Mouse (Mus musculus): ENCODE measurements around the gene Pphln1. TPM values are rescaled to one million over a fixed set of nuclear protein-coding genes. Genes with fewer than 3 reads are reported as not detected.
A peak's percentile ranks its signal among the peaks of the same experiment; 100 is the strongest.
"Not testable (repeated sequence)": the region's sequence is repeated elsewhere in the genome, so short reads cannot be mapped to it uniquely, and the experiment has no call there.

The Pphln1 gene
- 49.5 and 51.0 TPM in 2 replicates for polyA plus RNA-seq (2015; fragmentation: Nextera tagmentation; extraction: Ambion mirVana)

DNA sequence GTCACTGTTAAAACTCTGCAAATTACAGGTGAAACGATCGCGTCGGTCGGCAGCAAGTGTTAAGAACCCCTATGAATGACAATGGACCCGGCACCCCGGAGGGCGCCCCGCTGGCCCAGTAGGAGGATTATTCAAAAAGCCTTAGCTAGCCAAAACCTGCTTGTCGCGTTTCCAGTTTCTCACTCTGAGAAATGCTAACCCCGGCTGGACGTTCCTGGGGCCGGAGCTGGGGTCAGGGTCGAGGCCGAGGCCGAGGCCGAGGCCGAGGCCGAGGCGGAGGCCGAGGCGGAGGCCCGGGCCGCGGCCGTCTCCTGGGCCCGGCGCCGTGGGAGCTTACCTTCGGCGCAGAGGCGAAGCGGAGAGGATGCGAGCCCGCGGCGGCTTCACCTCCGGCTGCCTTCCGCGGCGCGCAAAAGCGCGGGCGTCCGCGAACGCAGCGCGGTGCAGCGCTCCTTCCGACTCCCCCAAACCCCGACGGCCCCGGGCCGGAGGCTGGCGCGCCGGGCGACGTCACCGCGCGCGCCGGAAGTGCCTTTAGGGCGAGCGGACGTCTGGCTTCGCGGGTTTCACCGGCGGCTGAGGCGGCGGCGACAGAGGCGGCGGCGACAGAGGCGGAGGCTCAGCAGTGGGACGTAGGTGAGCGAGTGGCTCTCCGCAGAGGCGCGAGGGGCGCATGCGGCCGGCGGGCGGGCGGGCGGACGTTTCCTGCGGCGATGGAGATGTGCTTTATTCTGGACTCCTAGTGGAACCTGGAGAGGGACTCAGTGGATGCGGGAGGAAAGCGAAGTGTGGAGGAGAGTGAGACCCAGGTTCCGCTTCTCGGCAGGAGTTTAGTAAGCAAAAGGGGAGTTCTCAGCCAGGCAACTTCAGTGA lies at the start of gene Pphln1, which contains the start of gene Zcrb1:
Gene Pphln1 (plus strand): TSS at position 525 of the 873 bp plus-strand sequence.
Gene Zcrb1 (minus strand): TSS at position 509 of the 873 bp plus-strand sequence.
- peak; percentile 97 for ATAC-seq
- peak within 1 kb of the TSS; percentile 95 for H3K4me3 ChIP-seq (replicated peaks; ENCODE audit: low read length)
- H3K36me3 ChIP-seq (ENCODE audit: control insufficient read depth, insufficient read depth) = peaks cover 12% of the 10 kb centered on the region; the same call in 1 of the 2 replicates
- H3K9ac ChIP-seq (replicated peaks; ENCODE audit: low read depth, low read length) = peak within 1 kb of the TSS; percentile 91
- no peaks in the 10 kb centered on the region for H3K9me3 ChIP-seq (ENCODE audit: control insufficient read depth, low read length)
- H3K4me2 ChIP-seq (ENCODE audit: low read length) = peak within 1 kb of the TSS; percentile 84
- peaks cover 30% of the 10 kb centered on the region for H3K4me1 ChIP-seq (replicated peaks; ENCODE audit: control insufficient read depth, insufficient read depth, low read length)
- under 1% methylated on average over 100 of the region's 100 CpGs for WGBS
- H3K27me3 ChIP-seq (replicated peaks; ENCODE audit: control insufficient read depth, insufficient read depth, low read length) = no peaks in the 10 kb centered on the region
- H3K27ac ChIP-seq (ENCODE audit: low read length) = peak within 1 kb of the TSS; percentile 90

DNA sequence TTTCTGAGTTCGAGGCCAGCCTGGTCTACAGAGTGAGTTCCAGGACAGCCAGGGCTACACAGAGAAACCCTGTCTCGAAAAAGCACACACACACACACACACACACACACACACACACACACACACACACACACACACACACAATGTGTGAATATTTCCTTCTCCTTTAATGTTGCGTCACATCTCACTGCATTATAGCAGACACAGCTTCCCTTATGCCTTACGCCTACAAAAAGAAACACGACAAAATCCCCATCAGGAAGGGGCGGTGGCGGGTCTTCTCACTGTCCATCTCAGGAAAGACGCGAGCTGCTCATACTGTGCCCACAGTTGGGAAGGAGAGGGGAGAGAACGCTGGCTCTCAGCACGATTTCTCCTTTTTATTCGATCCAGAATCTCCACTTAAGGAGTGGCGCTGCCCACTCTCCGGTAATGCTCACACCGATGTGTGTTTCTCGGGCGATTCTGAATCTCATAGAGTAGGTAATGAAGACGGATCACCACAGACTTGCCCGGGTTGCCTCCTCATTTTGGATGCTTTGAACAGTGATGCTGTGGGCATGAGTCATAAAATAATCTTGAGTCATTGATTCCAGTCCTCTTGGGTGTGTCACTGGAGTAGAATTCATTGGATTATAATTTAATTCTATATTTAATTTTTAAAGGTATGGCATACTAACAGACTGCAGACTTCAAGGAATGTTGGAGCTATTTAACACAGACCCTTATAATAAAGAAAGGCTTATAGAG lies 39.6 kb upstream of the Pphln1 start:
- no peaks in the 10 kb centered on the region for H3K27me3 ChIP-seq (replicated peaks; ENCODE audit: control insufficient read depth, insufficient read depth, low read length)
- no peaks in the 10 kb centered on the region for H3K4me1 ChIP-seq (replicated peaks; ENCODE audit: control insufficient read depth, insufficient read depth, low read length)
- no peaks in the 10 kb centered on the region for H3K36me3 ChIP-seq (ENCODE audit: control insufficient read depth, insufficient read depth)
- H3K27ac ChIP-seq (ENCODE audit: low read length) = no peak overlapping the region
- no peaks in the 10 kb centered on the region for H3K9me3 ChIP-seq (ENCODE audit: control insufficient read depth, low read length)
- 95% methylated on average over 19 of the region's 19 CpGs for WGBS
- H3K9ac ChIP-seq (replicated peaks; ENCODE audit: low read depth, low read length) = no peak overlapping the region
- no peak overlapping the region for H3K4me3 ChIP-seq (replicated peaks; ENCODE audit: low read length)
- H3K4me2 ChIP-seq (ENCODE audit: low read length) = no peak overlapping the region
- no peak for ATAC-seq

GRCm38 (mm10) chr15:93365561-93365960 lies 32.6 kb upstream of the Pphln1 start:
- Histone ChIP-seq H3K27ac (ENCODE audit: low read length) (no peak overlapping the region), H3K4me2 (ENCODE audit: low read length) (no peak overlapping the region), H3K4me1 (replicated peaks; ENCODE audit: control insufficient read depth, insufficient read depth, low read length) (no peaks in the 10 kb centered on the region), H3K36me3 (ENCODE audit: control insufficient read depth, insufficient read depth) (no peaks in the 10 kb centered on the region), H3K4me3 (replicated peaks; ENCODE audit: low read length) (no peak overlapping the region), H3K27me3 (replicated peaks; ENCODE audit: control insufficient read depth, insufficient read depth, low read length) (no peaks in the 10 kb centered on the region), H3K9ac (replicated peaks; ENCODE audit: low read depth, low read length) (no peak overlapping the region), H3K9me3 (ENCODE audit: control insufficient read depth, low read length) (no peaks in the 10 kb centered on the region)
- WGBS = 95% methylated on average over 6 of the region's 6 CpGs
- ATAC-seq = no peak

DNA sequence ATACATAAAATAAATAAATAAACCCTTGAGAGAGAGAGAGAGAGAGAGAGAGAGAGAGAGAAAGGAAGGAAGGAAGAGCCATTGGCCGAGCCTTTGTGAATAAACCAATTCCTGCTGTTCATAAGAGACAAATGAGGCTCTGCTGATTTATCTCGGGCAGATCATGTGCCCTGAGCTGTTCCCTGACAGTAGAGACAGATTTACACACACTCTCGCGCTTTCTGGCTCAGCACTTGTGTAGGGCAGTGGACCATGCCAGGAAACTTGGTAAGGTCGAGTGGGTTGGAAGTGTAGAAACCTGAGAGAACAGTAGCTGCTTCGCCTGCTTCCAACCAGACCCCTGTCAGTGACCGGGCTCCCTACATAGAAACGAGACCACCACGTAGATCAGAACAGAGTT lies 29.6 kb upstream of the Pphln1 start:
- Histone ChIP-seq H3K4me2 (ENCODE audit: low read length) (no peak overlapping the region), H3K27ac (ENCODE audit: low read length) (no peak overlapping the region), H3K36me3 (ENCODE audit: control insufficient read depth, insufficient read depth) (no peaks in the 10 kb centered on the region), H3K4me3 (replicated peaks; ENCODE audit: low read length) (no peak overlapping the region), H3K27me3 (replicated peaks; ENCODE audit: control insufficient read depth, insufficient read depth, low read length) (no peaks in the 10 kb centered on the region), H3K4me1 (replicated peaks; ENCODE audit: control insufficient read depth, insufficient read depth, low read length) (no peaks in the 10 kb centered on the region), H3K9me3 (ENCODE audit: control insufficient read depth, low read length) (no peaks in the 10 kb centered on the region), H3K9ac (replicated peaks; ENCODE audit: low read depth, low read length) (no peak overlapping the region)
- ATAC-seq = no peak
- WGBS = 82% methylated on average over 9 of the region's 9 CpGs

GRCm38 (mm10) chr15:93371838-93372237 lies 26.3 kb upstream of the Pphln1 start:
- no peaks in the 10 kb centered on the region for H3K4me1 ChIP-seq (replicated peaks; ENCODE audit: control insufficient read depth, insufficient read depth, low read length)
- WGBS = 83% methylated on average over 2 of the region's 2 CpGs
- H3K27me3 ChIP-seq (replicated peaks; ENCODE audit: control insufficient read depth, insufficient read depth, low read length) = no peaks in the 10 kb centered on the region

DNA sequence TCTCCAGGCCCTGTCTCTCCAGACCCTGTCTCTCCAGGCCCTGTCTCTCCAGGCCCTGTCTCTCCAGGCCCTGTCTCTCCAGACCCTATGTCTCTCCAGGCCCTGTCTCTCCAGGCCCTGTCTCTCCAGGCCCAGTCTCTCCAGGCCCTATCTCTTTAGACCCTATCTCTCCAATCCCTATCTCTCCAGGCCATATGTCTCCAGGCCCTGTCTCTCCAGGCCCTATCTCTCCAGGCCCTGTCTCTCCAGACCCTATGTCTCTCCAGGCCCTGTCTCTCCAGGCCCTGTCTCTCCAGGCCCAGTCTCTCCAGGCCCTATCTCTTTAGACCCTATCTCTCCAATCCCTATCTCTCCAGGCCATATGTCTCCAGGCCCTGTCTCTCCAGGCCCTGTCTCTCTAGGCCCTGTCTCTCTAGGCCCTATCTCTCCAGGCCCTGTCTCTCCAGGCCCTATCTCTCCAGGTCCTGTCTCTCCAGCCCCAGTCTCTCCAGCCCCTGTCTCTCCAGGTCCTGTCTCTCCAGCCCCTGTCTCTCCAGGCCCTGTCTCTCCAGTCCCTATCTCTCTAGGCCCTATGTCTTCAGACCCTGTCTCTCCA lies 25.5 kb upstream of the Pphln1 start:
- H3K27me3 ChIP-seq (replicated peaks; ENCODE audit: control insufficient read depth, insufficient read depth, low read length); H3K4me1 ChIP-seq (replicated peaks; ENCODE audit: control insufficient read depth, insufficient read depth, low read length); H3K4me2 ChIP-seq (ENCODE audit: low read length); H3K27ac ChIP-seq (ENCODE audit: low read length); ATAC-seq; H3K4me3 ChIP-seq (replicated peaks; ENCODE audit: low read length); H3K9me3 ChIP-seq (ENCODE audit: control insufficient read depth, low read length); H3K36me3 ChIP-seq (ENCODE audit: control insufficient read depth, insufficient read depth); H3K9ac ChIP-seq (replicated peaks; ENCODE audit: low read depth, low read length): not testable (repeated sequence)

More at GRCm38 (mm10) chr15:93371838-93372237, 26.3 kb upstream of the Pphln1 start:
- H3K27ac ChIP-seq (ENCODE audit: low read length) = no peak overlapping the region
- no peaks in the 10 kb centered on the region for H3K36me3 ChIP-seq (ENCODE audit: control insufficient read depth, insufficient read depth)
- no peak overlapping the region for H3K9ac ChIP-seq (replicated peaks; ENCODE audit: low read depth, low read length)
- H3K4me3 ChIP-seq (replicated peaks; ENCODE audit: low read length) = no peak overlapping the region
- no peak for ATAC-seq
- H3K4me2 ChIP-seq (ENCODE audit: low read length) = no peak overlapping the region
- no peaks in the 10 kb centered on the region for H3K9me3 ChIP-seq (ENCODE audit: control insufficient read depth, low read length)

DNA sequence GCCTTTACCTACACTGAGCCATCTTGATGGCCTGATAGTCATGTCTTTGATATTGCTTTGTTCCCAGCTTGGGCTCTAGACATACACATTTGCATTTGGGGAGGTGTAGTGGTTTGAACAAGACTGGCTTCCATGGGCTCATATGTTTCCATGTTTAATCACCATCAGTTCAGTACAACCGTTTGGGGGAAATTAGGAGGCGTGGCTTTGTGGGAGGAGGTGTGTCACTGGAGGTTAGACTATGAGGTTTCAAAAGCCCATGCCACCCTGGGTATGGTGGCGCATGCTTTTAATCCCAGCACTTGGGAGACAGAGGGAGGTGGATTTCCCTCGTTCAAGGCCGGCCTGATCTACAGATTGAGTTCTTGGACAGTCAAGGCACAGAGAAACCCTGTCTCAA lies 22.5 kb upstream of the Pphln1 start:
- no peak for ATAC-seq
- Histone ChIP-seq H3K27me3 (replicated peaks; ENCODE audit: control insufficient read depth, insufficient read depth, low read length) (no peaks in the 10 kb centered on the region), H3K36me3 (ENCODE audit: control insufficient read depth, insufficient read depth) (no peaks in the 10 kb centered on the region), H3K4me1 (replicated peaks; ENCODE audit: control insufficient read depth, insufficient read depth, low read length) (no peaks in the 10 kb centered on the region), H3K27ac (ENCODE audit: low read length) (no peak overlapping the region), H3K4me3 (replicated peaks; ENCODE audit: low read length) (no peak overlapping the region), H3K9me3 (ENCODE audit: control insufficient read depth, low read length) (no peaks in the 10 kb centered on the region), H3K4me2 (ENCODE audit: low read length) (no peak overlapping the region), H3K9ac (replicated peaks; ENCODE audit: low read depth, low read length) (no peak overlapping the region)
- WGBS = 93% methylated on average over 5 of the region's 5 CpGs

DNA sequence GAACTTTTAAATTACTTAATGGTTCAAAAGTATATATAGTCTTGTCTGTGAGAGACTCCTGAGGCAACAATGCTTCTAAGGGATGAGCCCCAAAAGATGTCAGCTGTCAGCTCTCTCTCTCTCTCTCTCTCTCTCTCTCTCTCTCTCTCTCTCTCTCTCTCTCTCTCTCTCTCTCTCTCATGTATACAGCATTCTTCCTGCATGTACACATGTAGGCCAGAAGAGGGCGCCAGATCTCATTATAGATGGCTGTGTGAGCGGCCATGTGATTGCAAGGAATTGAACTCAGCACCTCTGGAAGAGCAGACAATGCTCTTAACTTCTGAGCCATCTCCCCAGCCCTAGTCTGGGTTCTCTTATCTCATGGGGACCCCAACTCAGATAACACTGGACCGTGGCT lies 19.0 kb upstream of the Pphln1 start:
- no peak for ATAC-seq
- H3K9ac ChIP-seq (replicated peaks; ENCODE audit: low read depth, low read length) = no peak overlapping the region
- H3K27ac ChIP-seq (ENCODE audit: low read length) = no peak overlapping the region
- H3K4me2 ChIP-seq (ENCODE audit: low read length) = no peak overlapping the region
- no peaks in the 10 kb centered on the region for H3K27me3 ChIP-seq (replicated peaks; ENCODE audit: control insufficient read depth, insufficient read depth, low read length)
- H3K4me1 ChIP-seq (replicated peaks; ENCODE audit: control insufficient read depth, insufficient read depth, low read length) = no peaks in the 10 kb centered on the region
- H3K9me3 ChIP-seq (ENCODE audit: control insufficient read depth, low read length) = no peaks in the 10 kb centered on the region
- H3K36me3 ChIP-seq (ENCODE audit: control insufficient read depth, insufficient read depth) = no peaks in the 10 kb centered on the region
- no peak overlapping the region for H3K4me3 ChIP-seq (replicated peaks; ENCODE audit: low read length)
- WGBS = 74% methylated on average over 3 of the region's 3 CpGs

DNA sequence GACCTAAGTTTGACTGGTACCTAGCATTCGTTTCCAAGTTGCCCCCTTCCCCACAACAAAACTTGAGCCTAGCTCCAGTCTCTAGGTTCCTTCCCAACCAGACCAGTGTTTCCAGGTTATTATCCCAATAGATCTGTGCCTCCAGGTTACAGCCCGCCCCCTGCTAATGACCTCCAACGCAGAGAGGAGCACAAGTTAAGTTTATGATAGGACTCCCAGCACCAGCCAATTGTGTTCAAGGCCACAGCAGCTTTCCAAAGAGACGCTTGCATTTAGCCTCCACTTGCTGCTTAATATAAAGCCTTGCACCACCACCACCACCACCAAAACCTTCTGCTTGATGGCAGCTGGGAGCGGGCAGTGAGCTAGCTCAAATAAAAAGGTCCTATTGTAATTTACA lies 16.8 kb upstream of the Pphln1 start:
- Histone ChIP-seq H3K27me3 (replicated peaks; ENCODE audit: control insufficient read depth, insufficient read depth, low read length) (no peaks in the 10 kb centered on the region), H3K9me3 (ENCODE audit: control insufficient read depth, low read length) (no peaks in the 10 kb centered on the region), H3K27ac (ENCODE audit: low read length) (no peak overlapping the region), H3K4me3 (replicated peaks; ENCODE audit: low read length) (no peak overlapping the region), H3K4me1 (replicated peaks; ENCODE audit: control insufficient read depth, insufficient read depth, low read length) (no peaks in the 10 kb centered on the region), H3K9ac (replicated peaks; ENCODE audit: low read depth, low read length) (no peak overlapping the region), H3K36me3 (ENCODE audit: control insufficient read depth, insufficient read depth) (peaks cover 5% of the 10 kb centered on the region; the same call in 1 of the 2 replicates), H3K4me2 (ENCODE audit: low read length) (no peak overlapping the region)
- 73% methylated on average over 5 of the region's 5 CpGs for WGBS
- ATAC-seq = no peak

Measured in forebrain, embryonic 16.5 days (tissue).